Mouse (Mus musculus) forebrain, embryonic 16.5 days (tissue): ENCODE measurements around the gene Trim5. TPM values are rescaled to one million over a fixed set of nuclear protein-coding genes. Genes with fewer than 3 reads are reported as not detected.

Source experiments
- polyA plus RNA-seq: library from polyadenylated mRNA; unstranded; fragments of >200 nt; fragmentation: Nextera tagmentation; extraction: Ambion mirVana; gene quantifications from 2 replicates; pipeline ENCODE4 v1.2.1, GENCODE M21; 2015

Trim5 gene
- polyA plus RNA-seq, 1 experiment from 2014 or later, result 0.23 TPM

Other genes with a start within 250 kb of the Trim5 start
- not detected in 2 replicates for gene Olfr642, start 235.4 kb downstream of the Trim5 start, polyA plus RNA-seq
- gene 4930516K23Rik, start 226.6 kb downstream of the Trim5 start, polyA plus RNA-seq, result not detected in 2 replicates
- gene Olfr644, start 216.2 kb downstream of the Trim5 start, polyA plus RNA-seq, result not detected in 2 replicates
- gene Olfr645, start 202.6 kb downstream of the Trim5 start, polyA plus RNA-seq, result not detected in 2 replicates
- not detected in 2 replicates for gene Olfr646, start 183.2 kb downstream of the Trim5 start, polyA plus RNA-seq
- gene Ubqln5, start 158.3 kb downstream of the Trim5 start, polyA plus RNA-seq, result not detected in 2 replicates
- not detected in 2 replicates for gene Olfr643, start 150.7 kb downstream of the Trim5 start, polyA plus RNA-seq
- gene Ubqln3, start 144.8 kb downstream of the Trim5 start, polyA plus RNA-seq, result 0.10 TPM in 1 of 2 replicates, not detected in the other
- gene Ubqlnl, start 137.5 kb downstream of the Trim5 start, polyA plus RNA-seq, result not detected in 2 replicates
- gene Olfm5, start 123.3 kb downstream of the Trim5 start, polyA plus RNA-seq, result 2.1 TPM in 1 of 2 replicates, not detected in the other
- 0.45 and 0.81 TPM in 2 replicates for gene Olfr648, start 104.7 kb downstream of the Trim5 start, polyA plus RNA-seq
- not detected in 2 replicates for gene Olfr649, start 92.1 kb downstream of the Trim5 start, polyA plus RNA-seq
- gene Trim6, start 69.3 kb downstream of the Trim5 start, polyA plus RNA-seq, result 0.31 and 0.61 TPM in 2 replicates
- 0.54 and 0.67 TPM in 2 replicates for gene Trim34a, start 43.6 kb downstream of the Trim5 start, polyA plus RNA-seq
- gene Trim12a, start 27.4 kb upstream of the Trim5 start, polyA plus RNA-seq, result 0.96 and 1.6 TPM in 2 replicates
- not detected in 2 replicates for gene Trim34b, start 41.4 kb upstream of the Trim5 start, polyA plus RNA-seq
- 1.1 and 1.2 TPM in 2 replicates for gene Trim12c, start 65.3 kb upstream of the Trim5 start, polyA plus RNA-seq
- not detected in 2 replicates for gene Trim30b, start 81.8 kb upstream of the Trim5 start, polyA plus RNA-seq
- not detected in 2 replicates for gene Trim30c, start 112.7 kb upstream of the Trim5 start, polyA plus RNA-seq
- 0.42 and 0.70 TPM in 2 replicates for gene Trim30a, start 177.1 kb upstream of the Trim5 start, polyA plus RNA-seq
- gene Trim30d, start 219.8 kb upstream of the Trim5 start, polyA plus RNA-seq, result 0.15 and 0.42 TPM in 2 replicates